Mouse (Mus musculus) ovary, postnatal 14 days (tissue): ENCODE data around the gene Tmem120b.

Experiments
- DNase-seq: peaks from one replicate; pipeline ENCODE4 v3.0.0; 2022; ENCODE audit warnings: low spot score

Gene Tmem120b

DNA sequence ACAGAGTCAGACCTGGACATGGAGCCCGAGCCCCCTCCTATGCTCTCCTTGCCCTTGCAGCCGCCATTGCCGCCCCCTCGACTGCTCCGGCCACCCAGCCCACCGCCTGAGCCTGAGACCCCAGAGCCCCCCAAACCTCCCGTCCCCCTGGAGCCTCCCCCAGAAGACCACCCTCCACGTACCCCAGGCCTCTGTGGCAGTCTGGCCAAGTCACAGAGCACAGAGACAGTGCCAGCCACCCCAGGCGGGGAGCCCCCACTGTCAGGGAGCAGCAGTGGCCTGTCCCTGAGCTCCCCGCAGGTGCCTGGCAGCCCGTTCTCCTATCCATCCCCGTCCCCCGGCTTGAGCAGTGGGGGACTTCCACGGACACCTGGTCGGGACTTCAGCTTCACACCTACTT lies 91.7 kb downstream of the Tmem120b start:
- no peak for DNase-seq

DNA sequence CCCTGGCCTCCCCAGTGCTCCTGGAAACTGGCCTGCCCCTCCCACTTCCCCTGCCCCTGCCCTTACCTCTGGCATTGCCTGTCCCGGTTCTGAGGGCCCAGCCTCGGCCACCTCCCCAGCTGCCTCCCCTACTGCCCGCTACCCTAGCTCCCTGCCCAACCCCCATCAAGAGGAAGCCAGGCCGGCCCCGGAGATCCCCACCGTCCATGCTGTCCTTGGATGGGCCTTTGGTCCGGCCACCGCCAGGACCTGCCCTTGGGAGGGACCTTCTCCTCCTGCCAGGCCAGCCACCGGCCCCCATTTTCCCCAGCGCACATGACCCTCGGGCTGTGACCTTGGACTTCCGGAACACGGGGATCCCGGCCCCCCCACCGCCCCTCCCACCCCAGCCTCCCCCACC lies 92.1 kb downstream of the Tmem120b start:
- DNase-seq = no peak

DNA sequence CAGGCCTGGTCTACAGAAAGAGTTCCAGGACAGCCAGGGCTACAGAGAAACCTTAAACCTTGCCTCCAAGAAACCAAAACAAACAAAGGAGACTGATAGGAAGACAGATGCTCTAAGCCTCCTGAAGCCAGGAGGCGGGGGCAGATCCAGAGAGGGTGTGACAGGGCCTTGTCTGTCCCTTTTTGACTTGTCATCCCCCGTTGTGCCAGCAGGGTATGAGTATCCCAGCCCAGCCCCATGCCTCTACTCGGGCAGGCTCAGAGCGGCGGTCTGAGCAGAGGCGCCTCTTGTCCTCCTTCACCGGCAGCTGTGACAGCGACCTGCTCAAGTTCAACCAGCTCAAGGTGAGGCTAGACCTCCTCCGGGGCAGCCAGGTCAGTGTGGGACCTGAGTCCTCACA lies 94.7 kb downstream of the Tmem120b start:
- no peak for DNase-seq

DNA sequence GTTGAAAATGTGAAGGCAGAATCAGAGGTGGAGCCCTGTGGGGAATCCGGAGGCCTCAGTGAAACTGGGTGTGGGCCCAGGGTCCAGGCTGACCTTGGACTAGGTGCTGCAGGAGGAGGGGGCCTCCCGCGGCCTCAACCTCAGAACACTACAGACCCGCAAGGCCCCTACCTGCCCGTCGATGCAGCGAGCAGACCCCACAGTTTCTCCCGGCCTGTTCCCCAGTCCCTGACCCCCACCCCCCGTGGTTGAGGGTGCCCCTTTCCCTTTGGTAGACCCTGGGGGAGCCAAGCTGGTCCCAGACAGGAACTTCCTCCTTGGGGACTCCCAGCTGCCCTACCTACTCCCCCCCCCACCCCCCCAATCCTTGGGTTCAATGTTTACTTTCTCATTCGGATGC lies 98.2 kb downstream of the Tmem120b start:
- no peak for DNase-seq
